In genomic region chr6:120914911-120915648, GRCm38 (mm10) we compare ENCODE assay signal across 8 mouse cellular contexts. TPM values are rescaled to one million over a fixed set of nuclear protein-coding genes. Genes with fewer than 3 reads are reported as not detected.
DNase-seq lines count a peak whose midpoint lies in the region; ATAC-seq and TF ChIP-seq lines count a peak whose summit lies in the region.

No protein-coding gene starts in this region.

- no peak overlapping the region for H3K4me2 ChIP-seq in forebrain, embryonic 12.5 days

- peak; percentile 29 for TF ChIP-seq CTCF in ES-Bruce4 (IDR thresholded peaks at IDR 0.05; ENCODE audit: low read depth, low read length)

- 41% methylated on average over 9 of the region's 9 CpGs for WGBS in forebrain, embryonic 10.5 days
- 42% methylated on average over 9 of the region's 9 CpGs for WGBS in forebrain, embryonic 12.5 days
- 40% methylated on average over 9 of the region's 9 CpGs for WGBS in embryonic facial prominence, embryonic 10.5 days

- no peaks in the 10 kb centered on the region for H3K36me3 ChIP-seq in forebrain, embryonic 10.5 days (replicated peaks)
- H3K36me3 ChIP-seq in forebrain, embryonic 12.5 days (replicated peaks) = no peaks in the 10 kb centered on the region
- peaks cover 3% of the 10 kb centered on the region; the same call in 1 of the 2 replicates for H3K36me3 ChIP-seq in ES-Bruce4 (ENCODE audit: control insufficient read depth, insufficient read depth, low read length, poor library complexity, severe bottlenecking)
- no peaks in the 10 kb centered on the region for H3K36me3 ChIP-seq in embryonic facial prominence, embryonic 10.5 days (replicated peaks)
- no peaks in the 10 kb centered on the region for H3K36me3 ChIP-seq in splenic B cell, adult 2 months (ENCODE audit: control insufficient read depth, insufficient read depth, low read length, poor library complexity, severe bottlenecking)

- H3K9me3 ChIP-seq in forebrain, embryonic 10.5 days = no peaks in the 10 kb centered on the region
- H3K9me3 ChIP-seq in forebrain, embryonic 12.5 days = no peaks in the 10 kb centered on the region
- no peaks in the 10 kb centered on the region for H3K9me3 ChIP-seq in ES-Bruce4 (replicated peaks; ENCODE audit: control insufficient read depth, insufficient read depth, low read length, poor library complexity, severe bottlenecking)
- H3K9me3 ChIP-seq in embryonic facial prominence, embryonic 10.5 days = no peaks in the 10 kb centered on the region

- no peak for TF ChIP-seq EP300 in ES-Bruce4 (IDR thresholded peaks at IDR 0.05; ENCODE audit: insufficient read depth, low read depth, low read length)

- peaks cover 28% of the 10 kb centered on the region for H3K4me1 ChIP-seq in forebrain, embryonic 10.5 days
- peaks cover 8% of the 10 kb centered on the region for H3K4me1 ChIP-seq in forebrain, embryonic 12.5 days
- peaks cover 8% of the 10 kb centered on the region for H3K4me1 ChIP-seq in ES-Bruce4 (ENCODE audit: control insufficient read depth, insufficient read depth, low read length)
- peaks cover 34% of the 10 kb centered on the region for H3K4me1 ChIP-seq in embryonic facial prominence, embryonic 10.5 days

- H3K9ac ChIP-seq in forebrain, embryonic 12.5 days = no peak overlapping the region
- H3K9ac ChIP-seq in ES-Bruce4 (ENCODE audit: low read depth, poor library complexity, severe bottlenecking) = peak overlapping the region; percentile 88; the same call in 1 of the 2 replicates

- H3K27ac ChIP-seq in forebrain, embryonic 10.5 days = no peak overlapping the region
- H3K27ac ChIP-seq in forebrain, embryonic 12.5 days = no peak overlapping the region
- no peak overlapping the region for H3K27ac ChIP-seq in ES-Bruce4 (ENCODE audit: insufficient read depth, low read length)
- no peak overlapping the region for H3K27ac ChIP-seq in embryonic facial prominence, embryonic 10.5 days (replicated peaks)

- no peak for ATAC-seq in forebrain, embryonic 12.5 days (ENCODE audit: low FRiP score)

- peaks cover 19% of the 10 kb centered on the region for H3K27me3 ChIP-seq in forebrain, embryonic 10.5 days (ENCODE audit: poor library complexity, severe bottlenecking)
- peaks cover 13% of the 10 kb centered on the region for H3K27me3 ChIP-seq in forebrain, embryonic 12.5 days
- H3K27me3 ChIP-seq in ES-Bruce4 (ENCODE audit: control insufficient read depth, insufficient read depth, low read length, poor library complexity, severe bottlenecking) = no peaks in the 10 kb centered on the region
- peaks cover 20% of the 10 kb centered on the region for H3K27me3 ChIP-seq in embryonic facial prominence, embryonic 10.5 days (replicated peaks; ENCODE audit: low read depth, poor library complexity, severe bottlenecking)
- H3K27me3 ChIP-seq in splenic B cell, adult 2 months (ENCODE audit: control insufficient read depth, insufficient read depth, low read length, poor library complexity, severe bottlenecking) = no peaks in the 10 kb centered on the region

- TF ChIP-seq POLR2A in ES-Bruce4 (IDR thresholded peaks at IDR 0.05; ENCODE audit: insufficient read depth, low read length) = no peak

- peak overlapping the region; percentile 81; the same call in 1 of the 2 replicates for H3K4me3 ChIP-seq in forebrain, embryonic 10.5 days
- no peak overlapping the region for H3K4me3 ChIP-seq in forebrain, embryonic 12.5 days (replicated peaks)
- peak overlapping the region; percentile 87; the same call in 1 of the 2 replicates for H3K4me3 ChIP-seq in ES-Bruce4 (ENCODE audit: low read depth, low read length)
- H3K4me3 ChIP-seq in embryonic facial prominence, embryonic 10.5 days = 0 out of 2 replicates have a peak overlapping the region, but pooled peaks have one; percentile 83

- DNase-seq in forebrain, embryonic 10.5 days (ENCODE audit: extremely low spot score, low spot score) = peak; percentile 27
- peak; percentile 30 for DNase-seq in embryonic facial prominence, embryonic 10.5 days (ENCODE audit: low spot score)
- DNase-seq in kidney, adult 9 months = peak; percentile 72
- peak; percentile 63 for DNase-seq in lung, postnatal 36 days
- DNase-seq in splenic B cell, adult 2 months (ENCODE audit: low read depth, low spot score) = peak; percentile 90
- DNase-seq in layer of hippocampus, postnatal 25 days (ENCODE audit: extremely low spot score in 1 of 2, low spot score in 1 of 2) = no peak

RNA-seq across cellular contexts. Expression of gene Bid, which starts 1.6 kb away (rescaled TPM):
- 17.3 and 19.3 TPM in 2 replicates for polyA plus RNA-seq in forebrain, embryonic 10.5 days (2016; fragmentation: Nextera tagmentation; extraction: Ambion mirVana)
- 15.3 and 15.6 TPM in 2 replicates for polyA plus RNA-seq in forebrain, embryonic 12.5 days (2016; fragmentation: Nextera tagmentation; extraction: Ambion mirVana)
- polyA plus RNA-seq in ES-Bruce4 (2011; ENCODE audit: insufficient read depth, insufficient read length, low read depth, missing spikeins) = 43.8 and 45.0 TPM in 2 replicates
- polyA plus RNA-seq in embryonic facial prominence, embryonic 10.5 days (2016; fragmentation: Nextera tagmentation; extraction: Ambion mirVana) = 16.8 and 19.4 TPM in 2 replicates
- total RNA-seq in layer of hippocampus, postnatal 25 days (2021) = 10 to 100 TPM; 13.5 to 16.5 TPM

Comparison
In these comparisons a context has a peak if more than half of its experiments do, and no peak if none do; other contexts are left out.
1. DNase-seq: peak in forebrain, embryonic 10.5 days (single experiment), embryonic facial prominence, embryonic 10.5 days (single experiment), kidney, adult 9 months (single experiment), lung, postnatal 36 days (single experiment) and splenic B cell, adult 2 months (single experiment); none in layer of hippocampus, postnatal 25 days (0 of 2).